Mouse (Mus musculus) intestine, embryonic 15.5 days (tissue): ENCODE data around the gene Chmp4b. TPM values are rescaled to one million over a fixed set of nuclear protein-coding genes. Genes with fewer than 3 reads are reported as not detected.
A peak's percentile ranks its signal among the peaks of the same experiment; 100 is the strongest.

Experiments used
- ATAC-seq: fragments of 200-750 bp; cut with Nextera tagmentation; 2 replicates; pipeline ENCODE4 v1.8.0; 2017; ENCODE audit warnings: moderate TSS enrichment, moderate library complexity
- H3K27ac ChIP-seq: fragments of 300-500 bp; sonication (generic); 2 replicates; pipeline ENCODE4 v1.5.1; 2015; ENCODE audit warnings: mild to moderate bottlenecking, inconsistent platforms
- H3K27me3 ChIP-seq: fragments of 300-500 bp; sonication (generic); replicated peaks from 2 replicates; pipeline ENCODE4 v1.6.1; 2015; ENCODE audit warnings: inconsistent platforms
- H3K36me3 ChIP-seq: fragments of 300-500 bp; sonication (generic); 2 replicates; pipeline ENCODE4 v1.6.1; 2015; ENCODE audit warnings: inconsistent platforms
- H3K4me1 ChIP-seq: fragments of 300-500 bp; sonication (generic); replicated peaks from 2 replicates; pipeline ENCODE4 v1.6.1; 2015; ENCODE audit warnings: inconsistent platforms
- H3K4me2 ChIP-seq: fragments of 300-500 bp; sonication (generic); replicated peaks from 2 replicates; pipeline ENCODE4 v1.6.1; 2015; ENCODE audit warnings: mild to moderate bottlenecking, inconsistent platforms
- H3K4me3 ChIP-seq: fragments of 300-500 bp; sonication (generic); replicated peaks from 2 replicates; pipeline ENCODE4 v1.5.1; 2015; ENCODE audit warnings: inconsistent platforms
- H3K9ac ChIP-seq: fragments of 300-500 bp; sonication (generic); 2 replicates; pipeline ENCODE4 v1.6.1; 2015; ENCODE audit warnings: inconsistent platforms
- H3K9me3 ChIP-seq: fragments of 300-500 bp; sonication (generic); 2 replicates; pipeline ENCODE4 v1.6.1; 2016; ENCODE audit warnings: inconsistent platforms
- WGBS: fragments of 180-500 bp; shearing (Covaris S2); methylation state at CpG from one replicate; pipeline ENCODE4 v1.1.7; 2015; 5-methylcytosine and 5-hydroxymethylcytosine counted together
- polyA plus RNA-seq: library from polyadenylated mRNA; unstranded; fragments of >200 nt; fragmentation: Nextera tagmentation; extraction: Ambion mirVana; gene quantifications from 2 replicates; pipeline ENCODE4 v1.2.1, GENCODE M21; 2015

Gene Chmp4b
- polyA plus RNA-seq, 1 experiment from 2014 or later = 36.3 TPM

DNA sequence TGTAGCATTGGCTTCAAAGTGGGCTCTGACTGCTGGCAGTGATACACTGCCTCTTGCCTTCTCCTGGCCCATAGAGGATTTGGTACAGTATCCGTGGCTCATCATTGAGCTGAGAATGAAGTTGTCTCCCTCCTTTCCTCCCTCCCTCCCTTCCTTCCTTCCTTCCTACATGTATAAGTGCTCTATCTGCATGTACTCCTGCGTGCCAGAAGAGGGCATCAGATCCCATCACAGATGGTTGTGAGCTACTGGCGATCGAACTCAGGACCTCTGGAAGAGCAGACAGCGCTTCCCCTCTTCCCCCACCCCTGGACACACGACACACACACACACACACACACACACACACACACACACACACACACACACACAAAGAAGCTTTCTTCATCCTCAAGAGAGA, 61.6 kb downstream of the Chmp4b start:
- Histone ChIP-seq H3K4me1 (0 out of 2 replicates have a peak, but pooled peaks cover 6% of the 10 kb centered on the region), H3K9me3 (no peaks in the 10 kb centered on the region), H3K9ac (no peak overlapping the region), H3K4me3 (no peak overlapping the region), H3K27me3 (no peaks in the 10 kb centered on the region), H3K36me3 (no peaks in the 10 kb centered on the region), H3K27ac (no peak overlapping the region), H3K4me2 (no peak overlapping the region)
- no peak for ATAC-seq
- 49% methylated on average over 6 of the region's 6 CpGs for WGBS

DNA sequence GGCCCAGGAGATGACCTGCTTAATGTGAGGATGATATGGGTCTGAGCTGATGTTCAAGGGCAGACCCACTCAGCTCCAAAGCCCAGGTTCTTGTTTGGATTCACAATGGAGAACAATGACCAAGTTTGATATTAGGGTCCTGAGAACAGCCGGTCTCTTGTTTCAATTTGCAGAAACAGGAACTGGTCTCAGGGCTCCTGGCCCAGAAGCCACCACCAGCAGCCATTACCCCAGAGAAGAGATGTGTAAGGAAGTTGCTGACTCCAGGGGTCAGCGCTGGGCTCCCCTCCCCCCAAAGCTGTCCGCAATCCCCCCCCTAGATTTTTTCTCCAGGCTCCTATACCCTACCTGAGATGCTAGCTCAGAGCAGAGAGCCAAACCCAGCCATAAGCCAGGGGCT, 62.5 kb downstream of the Chmp4b start:
- Histone ChIP-seq H3K9me3 (no peaks in the 10 kb centered on the region), H3K4me2 (no peak overlapping the region), H3K27ac (no peak overlapping the region), H3K27me3 (no peaks in the 10 kb centered on the region), H3K4me3 (no peak overlapping the region), H3K9ac (no peak overlapping the region), H3K4me1 (0 out of 2 replicates have a peak, but pooled peaks cover 6% of the 10 kb centered on the region), H3K36me3 (no peaks in the 10 kb centered on the region)
- no peak for ATAC-seq
- WGBS = 68% methylated on average over 3 of the region's 3 CpGs

DNA sequence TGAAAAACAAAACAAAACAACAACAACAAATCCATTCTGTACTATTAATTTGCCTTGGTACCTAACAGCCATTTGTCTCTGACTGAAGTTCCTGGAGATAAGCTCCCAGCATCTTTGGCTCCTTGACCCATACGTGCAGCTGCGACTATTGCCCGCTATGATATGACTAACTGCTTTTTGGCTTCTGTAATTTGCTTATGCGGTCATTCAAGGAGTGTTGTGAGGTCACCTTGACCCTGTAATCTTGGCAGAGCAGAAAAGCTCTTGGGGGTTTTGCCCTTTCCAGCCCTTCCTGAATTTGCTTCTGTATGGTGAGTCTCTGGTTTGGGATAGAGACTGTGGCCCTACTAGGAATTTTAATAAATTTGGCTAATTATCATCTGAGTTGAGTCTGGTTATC, 65.1 kb downstream of the Chmp4b start:
- H3K4me2 ChIP-seq = no peak overlapping the region
- 0 out of 2 replicates have a peak, but pooled peaks cover 6% of the 10 kb centered on the region for H3K4me1 ChIP-seq
- ATAC-seq = no peak
- H3K36me3 ChIP-seq = no peaks in the 10 kb centered on the region
- no peak overlapping the region for H3K27ac ChIP-seq
- H3K9ac ChIP-seq = no peak overlapping the region
- H3K9me3 ChIP-seq = no peaks in the 10 kb centered on the region
- 85% methylated on average over 4 of the region's 4 CpGs for WGBS
- H3K4me3 ChIP-seq = no peak overlapping the region
- H3K27me3 ChIP-seq = no peaks in the 10 kb centered on the region

DNA sequence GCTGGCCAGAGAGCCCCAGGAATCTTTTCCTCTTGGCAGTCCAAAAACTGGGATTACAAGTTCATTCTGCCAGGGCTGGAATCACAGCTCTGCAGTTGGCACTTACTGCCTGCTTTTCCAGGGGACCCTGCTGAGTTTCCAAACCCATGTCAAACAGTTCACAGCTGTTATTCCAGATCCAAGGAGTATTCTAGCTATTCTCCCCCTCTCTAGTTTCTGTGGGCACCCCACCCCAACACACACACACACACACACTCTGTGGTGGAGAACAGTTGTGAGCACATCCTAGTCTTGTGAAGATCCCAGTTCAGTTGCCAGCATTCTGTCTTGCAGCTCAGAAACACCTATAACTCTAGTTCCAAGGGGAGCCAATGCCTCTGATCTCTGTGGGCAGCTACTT, 65.6 kb downstream of the Chmp4b start:
- Histone ChIP-seq H3K27me3 (no peaks in the 10 kb centered on the region), H3K4me1 (0 out of 2 replicates have a peak, but pooled peaks cover 4% of the 10 kb centered on the region), H3K4me3 (no peak overlapping the region), H3K4me2 (no peak overlapping the region), H3K36me3 (no peaks in the 10 kb centered on the region), H3K9ac (no peak overlapping the region), H3K9me3 (no peaks in the 10 kb centered on the region), H3K27ac (no peak overlapping the region)
- ATAC-seq = no peak

DNA sequence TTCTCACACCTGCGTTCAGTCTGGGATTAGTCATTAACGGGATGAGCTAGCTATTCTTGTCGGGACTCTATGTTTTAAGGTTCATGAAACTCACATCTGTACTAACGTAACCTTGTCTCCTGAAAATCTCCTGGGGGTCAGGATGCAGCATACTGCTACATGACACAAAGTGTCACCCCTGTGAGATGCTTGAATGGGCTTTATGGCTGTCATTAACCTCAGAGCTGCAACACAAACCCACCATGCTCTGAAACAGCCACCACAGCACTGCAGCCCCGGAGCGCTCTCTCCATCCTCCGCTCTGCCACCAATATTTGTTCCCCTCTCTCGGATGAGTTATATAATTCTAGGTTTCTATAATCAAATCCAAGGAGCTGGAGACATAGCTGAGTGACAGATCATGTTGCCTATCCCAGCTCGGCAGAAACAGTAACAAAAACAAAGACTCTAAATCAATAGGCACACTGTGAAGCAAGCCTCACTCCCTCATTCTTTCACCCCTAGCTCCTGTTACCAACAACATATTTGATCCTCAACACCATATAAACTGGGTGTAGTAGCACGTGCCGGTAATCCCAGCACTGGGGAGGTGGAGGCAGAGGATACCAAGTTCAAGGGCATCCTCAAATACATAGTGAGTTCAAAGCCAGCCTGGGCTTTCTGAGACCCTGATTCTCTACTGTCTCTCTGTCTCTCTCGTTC, 67.5 kb downstream of the Chmp4b start:
- no peak overlapping the region for H3K4me3 ChIP-seq
- WGBS = 78% methylated on average over 12 of the region's 12 CpGs
- H3K27me3 ChIP-seq = no peaks in the 10 kb centered on the region
- H3K4me2 ChIP-seq = no peak overlapping the region
- H3K27ac ChIP-seq = no peak overlapping the region
- H3K36me3 ChIP-seq = no peaks in the 10 kb centered on the region
- no peak overlapping the region for H3K9ac ChIP-seq
- no peak for ATAC-seq
- H3K4me1 ChIP-seq = no peaks in the 10 kb centered on the region
- no peaks in the 10 kb centered on the region for H3K9me3 ChIP-seq

DNA sequence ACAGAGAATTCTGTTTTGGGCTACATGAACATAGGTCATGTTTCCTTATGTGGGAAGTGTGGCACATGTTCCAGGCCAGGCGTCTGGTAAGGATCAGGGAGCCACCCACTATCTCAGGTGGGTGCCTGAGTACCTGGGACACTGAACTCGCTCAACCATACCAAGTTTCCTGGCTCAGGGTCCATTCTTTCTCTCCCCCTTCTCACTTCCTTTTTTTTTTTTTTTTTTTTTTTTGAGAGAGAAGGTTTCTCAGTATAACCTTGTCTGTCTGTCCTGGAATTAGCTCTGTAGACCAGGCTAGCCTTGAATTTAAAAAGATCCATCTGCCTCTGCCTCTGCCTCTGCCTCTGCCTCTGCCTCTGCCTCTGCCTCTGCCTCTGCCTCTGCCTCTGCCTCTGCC, 68.8 kb downstream of the Chmp4b start:
- ATAC-seq = no peak
- H3K4me1 ChIP-seq = no peaks in the 10 kb centered on the region
- H3K36me3 ChIP-seq = no peaks in the 10 kb centered on the region
- H3K27ac ChIP-seq = no peak overlapping the region
- H3K27me3 ChIP-seq = no peaks in the 10 kb centered on the region
- no peak overlapping the region for H3K9ac ChIP-seq
- no peaks in the 10 kb centered on the region for H3K9me3 ChIP-seq
- no peak overlapping the region for H3K4me3 ChIP-seq
- 90% methylated on average over 2 of the region's 2 CpGs for WGBS
- H3K4me2 ChIP-seq = no peak overlapping the region

DNA sequence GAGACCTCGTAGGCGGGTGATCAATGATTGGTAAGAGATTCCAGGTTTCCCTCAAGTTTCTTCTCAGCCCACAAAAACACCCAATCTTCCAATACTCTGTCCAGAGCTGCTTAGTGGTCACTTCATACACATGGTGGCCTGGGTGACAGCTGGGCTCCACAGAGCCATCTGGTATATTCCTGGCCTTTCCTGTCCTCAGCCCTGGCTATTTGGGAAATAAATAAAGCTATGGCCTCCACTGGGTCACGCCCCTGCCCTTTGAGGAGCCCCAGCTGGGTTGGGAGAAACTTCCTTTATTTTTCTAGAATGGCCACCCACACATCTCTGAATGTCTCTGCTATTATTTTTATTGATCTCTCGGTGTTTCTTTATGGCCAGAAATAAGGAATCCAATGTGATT, 72.0 kb downstream of the Chmp4b start:
- 73% methylated on average over 4 of the region's 4 CpGs for WGBS
- no peak overlapping the region for H3K4me2 ChIP-seq
- no peaks in the 10 kb centered on the region for H3K27me3 ChIP-seq
- H3K4me1 ChIP-seq = 0 out of 2 replicates have a peak, but pooled peaks cover 3% of the 10 kb centered on the region
- no peaks in the 10 kb centered on the region for H3K9me3 ChIP-seq
- no peak overlapping the region for H3K9ac ChIP-seq
- H3K27ac ChIP-seq = no peak overlapping the region
- H3K36me3 ChIP-seq = no peaks in the 10 kb centered on the region
- H3K4me3 ChIP-seq = no peak overlapping the region
- ATAC-seq = no peak

DNA sequence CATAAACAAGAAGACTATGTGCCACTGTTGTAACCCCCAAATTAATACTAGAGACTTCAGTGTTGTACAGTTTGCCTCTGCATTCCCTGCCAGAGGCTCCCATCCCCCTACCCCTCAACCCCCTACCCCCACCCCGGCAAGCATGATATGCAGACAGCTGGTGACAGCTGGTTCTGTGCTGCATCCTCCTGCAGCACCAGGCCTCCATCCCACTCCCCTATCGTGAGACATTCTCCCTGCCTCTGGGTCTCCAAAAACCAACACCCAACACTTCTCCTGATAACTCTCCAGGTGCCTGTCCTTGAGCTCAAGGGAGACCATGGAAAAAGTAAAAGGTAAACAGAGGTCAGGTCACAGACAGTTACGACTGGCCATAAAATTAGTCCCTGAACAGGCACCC, 78.2 kb downstream of the Chmp4b start:
- ATAC-seq = peak; percentile 69; the same call in 1 of the 2 replicates
- Histone ChIP-seq H3K4me2 (no peak overlapping the region), H3K27me3 (no peaks in the 10 kb centered on the region), H3K27ac (0 out of 2 replicates have a peak overlapping the region, but pooled peaks have one; percentile 68), H3K9ac (no peak overlapping the region), H3K4me3 (no peak overlapping the region), H3K9me3 (no peaks in the 10 kb centered on the region), H3K36me3 (no peaks in the 10 kb centered on the region), H3K4me1 (0 out of 2 replicates have a peak, but pooled peaks cover 8% of the 10 kb centered on the region)
- WGBS = 35% methylated on average over 3 of the region's 3 CpGs

DNA sequence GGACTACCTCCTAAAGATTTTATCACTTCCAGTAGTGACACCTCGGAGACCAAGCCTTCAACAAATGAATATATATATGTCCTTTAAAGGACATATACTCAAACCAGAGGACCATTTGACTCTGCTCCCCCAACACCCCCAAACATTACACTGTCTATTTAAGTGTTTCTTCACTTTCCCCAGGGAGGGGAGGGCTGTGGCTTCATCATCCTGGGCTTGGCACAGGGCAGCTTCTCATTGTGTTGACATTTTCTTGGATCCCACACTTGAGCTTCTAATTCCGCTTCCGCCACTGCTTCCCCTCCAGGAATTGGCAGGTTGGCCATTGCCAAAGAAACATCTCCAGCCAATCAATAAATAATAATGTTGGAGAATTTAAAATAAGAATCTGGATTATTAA, 79.3 kb downstream of the Chmp4b start:
- ATAC-seq = no peak
- H3K4me1 ChIP-seq = peaks cover 8% of the 10 kb centered on the region; the same call in 1 of the 2 replicates
- no peak overlapping the region for H3K9ac ChIP-seq
- no peak overlapping the region for H3K4me2 ChIP-seq
- H3K4me3 ChIP-seq = no peak overlapping the region
- WGBS = 74% methylated on average over 3 of the region's 3 CpGs
- H3K36me3 ChIP-seq = no peaks in the 10 kb centered on the region
- no peak overlapping the region for H3K27ac ChIP-seq
- H3K27me3 ChIP-seq = no peaks in the 10 kb centered on the region
- H3K9me3 ChIP-seq = no peaks in the 10 kb centered on the region

DNA sequence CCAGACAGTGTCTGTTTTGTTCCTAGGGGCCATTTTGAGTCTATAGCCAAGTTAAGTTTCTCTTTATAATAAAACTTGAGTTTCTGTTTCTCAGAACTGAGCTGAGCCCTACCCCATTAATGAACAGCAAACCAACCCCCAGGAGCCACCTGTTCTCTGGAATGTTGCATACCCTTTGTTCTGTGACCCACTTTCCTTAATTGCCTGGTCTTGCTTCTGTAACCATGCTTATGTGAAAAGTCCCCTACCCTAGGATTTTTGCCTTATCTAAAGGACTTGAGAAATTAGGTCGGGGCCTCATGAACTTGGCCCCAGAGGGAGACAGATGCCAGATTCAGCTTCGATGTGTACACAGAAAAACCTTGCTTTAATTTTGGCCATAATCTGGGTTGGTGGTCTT, 80.4 kb downstream of the Chmp4b start:
- Histone ChIP-seq H3K4me1 (peaks cover 10% of the 10 kb centered on the region; the same call in 1 of the 2 replicates), H3K27ac (no peak overlapping the region), H3K9me3 (no peaks in the 10 kb centered on the region), H3K4me3 (no peak overlapping the region), H3K9ac (no peak overlapping the region), H3K36me3 (no peaks in the 10 kb centered on the region), H3K27me3 (no peaks in the 10 kb centered on the region), H3K4me2 (no peak overlapping the region)
- ATAC-seq = no peak
- WGBS = 47% methylated on average over 2 of the region's 2 CpGs

DNA sequence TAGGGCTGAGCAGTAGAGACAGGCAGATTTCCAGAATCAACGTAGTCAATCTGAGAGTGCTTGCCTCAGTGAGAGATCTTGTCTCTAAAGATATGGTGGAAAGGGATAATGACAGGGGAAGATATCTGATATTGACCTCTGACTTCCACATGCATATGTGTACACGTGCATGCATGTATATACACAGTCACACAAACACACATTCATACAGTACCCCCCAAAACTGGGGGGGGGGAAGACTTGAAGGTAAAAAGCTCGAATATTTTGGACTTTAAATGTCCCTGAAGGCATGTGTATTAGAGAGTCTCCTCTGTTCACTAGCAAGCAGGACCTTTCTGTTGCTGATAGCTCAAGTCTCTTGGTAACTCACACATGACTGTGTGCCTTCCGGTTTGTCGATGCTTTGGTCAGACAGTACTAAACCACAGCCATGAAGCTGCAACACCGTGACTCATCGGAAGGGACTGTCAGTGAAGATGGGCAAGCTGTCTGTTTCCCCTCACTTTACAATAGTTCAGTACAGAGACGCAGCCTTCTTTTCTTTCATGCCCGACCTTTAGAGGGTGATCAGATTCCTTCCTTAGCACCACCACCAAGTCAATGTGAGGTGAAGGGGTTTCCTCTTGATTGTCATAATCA, 81.1 kb downstream of the Chmp4b start:
- no peaks in the 10 kb centered on the region for H3K27me3 ChIP-seq
- H3K27ac ChIP-seq = no peak overlapping the region
- peaks cover 10% of the 10 kb centered on the region; the same call in 1 of the 2 replicates for H3K4me1 ChIP-seq
- no peaks in the 10 kb centered on the region for H3K36me3 ChIP-seq
- no peak overlapping the region for H3K4me3 ChIP-seq
- no peaks in the 10 kb centered on the region for H3K9me3 ChIP-seq
- 72% methylated on average over 9 of the region's 9 CpGs for WGBS
- ATAC-seq = no peak
- H3K9ac ChIP-seq = no peak overlapping the region
- H3K4me2 ChIP-seq = no peak overlapping the region

DNA sequence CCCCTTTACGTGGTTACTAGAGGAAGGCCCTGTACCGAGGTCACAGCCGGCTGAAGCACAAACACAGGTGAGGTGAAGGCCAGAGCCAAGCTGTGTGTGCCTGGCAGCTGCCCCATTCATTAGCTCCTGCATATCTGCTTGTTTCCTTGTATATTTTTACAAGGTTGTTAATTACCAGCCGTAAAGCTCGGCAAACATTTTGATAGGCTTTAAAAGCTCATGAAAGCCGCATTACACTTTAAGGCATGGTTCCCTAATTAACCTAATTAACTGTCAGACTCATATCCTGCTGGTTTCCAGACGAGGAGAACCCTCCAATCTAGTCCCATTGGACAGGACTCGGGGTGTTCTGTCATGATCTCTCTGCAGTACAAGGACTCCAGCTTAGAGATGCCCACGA, 83.5 kb downstream of the Chmp4b start:
- Histone ChIP-seq H3K9ac (no peak overlapping the region), H3K4me1 (peaks cover 7% of the 10 kb centered on the region; the same call in 1 of the 2 replicates), H3K36me3 (no peaks in the 10 kb centered on the region), H3K4me2 (no peak overlapping the region), H3K27ac (no peak overlapping the region), H3K9me3 (no peaks in the 10 kb centered on the region), H3K4me3 (no peak overlapping the region), H3K27me3 (no peaks in the 10 kb centered on the region)
- 47% methylated on average over 9 of the region's 9 CpGs for WGBS
- ATAC-seq = no peak

DNA sequence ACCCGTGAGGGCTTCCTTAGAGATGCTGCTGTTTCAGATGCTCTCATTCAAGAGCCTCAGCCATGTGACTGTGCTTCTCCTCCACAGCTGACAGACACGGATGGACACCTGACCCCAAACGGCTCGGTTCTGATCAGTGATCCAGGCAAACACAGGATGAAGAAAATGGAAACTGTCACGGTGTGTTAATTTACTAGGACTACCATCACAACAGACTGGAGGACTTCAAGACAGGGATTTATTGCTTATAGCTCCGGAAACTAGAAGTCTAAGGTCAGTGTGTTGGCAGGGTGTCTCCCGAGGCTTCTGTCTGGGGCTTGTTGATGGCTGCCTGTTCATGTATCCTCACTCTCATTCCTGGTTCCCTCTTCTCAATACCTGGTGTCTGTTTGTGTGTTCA, 83.9 kb downstream of the Chmp4b start:
- no peak overlapping the region for H3K4me2 ChIP-seq
- H3K36me3 ChIP-seq = no peaks in the 10 kb centered on the region
- no peak overlapping the region for H3K27ac ChIP-seq
- H3K27me3 ChIP-seq = no peaks in the 10 kb centered on the region
- 37% methylated on average over 7 of the region's 7 CpGs for WGBS
- H3K4me3 ChIP-seq = no peak overlapping the region
- no peaks in the 10 kb centered on the region for H3K9me3 ChIP-seq
- no peak overlapping the region for H3K9ac ChIP-seq
- H3K4me1 ChIP-seq = peaks cover 7% of the 10 kb centered on the region; the same call in 1 of the 2 replicates
- ATAC-seq = no peak
